ENCODE assay signal across 9 mouse cellular contexts in the genomic region with DNA sequence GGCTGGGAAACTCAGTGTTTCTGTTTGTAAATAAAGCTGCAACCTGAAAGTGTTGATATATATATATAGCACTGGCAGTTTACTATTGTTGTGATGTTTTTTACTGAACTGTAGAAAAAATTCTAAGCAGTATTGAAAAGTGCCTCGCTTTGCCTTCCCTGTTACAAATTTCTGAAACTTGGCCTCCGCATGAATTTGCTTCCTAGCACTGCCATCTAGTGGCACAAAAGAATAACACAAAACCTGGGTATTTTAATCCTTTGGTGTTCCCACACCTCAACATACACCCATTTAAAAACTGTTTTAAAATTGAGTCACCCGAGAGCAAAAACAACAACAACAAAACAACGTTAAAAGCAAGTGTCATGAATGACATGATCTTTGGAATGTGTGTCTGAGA. TPM values are rescaled to one million over a fixed set of nuclear protein-coding genes. Genes with fewer than 3 reads are reported as not detected.
DNase-seq lines count a peak whose midpoint lies in the region; ATAC-seq and TF ChIP-seq lines count a peak whose summit lies in the region.
"Had no signal": no experiment of that assay in that cellular context is flagged by ENCODE, and none has a peak within 500 bp of the region (broad histone marks: within the 10 kb centered on the region; RNA-seq: fewer than 3 reads in every experiment).

No protein-coding gene starts in this region.

- no peak overlapping the region for H3K4me3 ChIP-seq in midbrain, embryonic 11.5 days (ENCODE audit: low read depth, low read length)
- no peak overlapping the region for H3K4me3 ChIP-seq in midbrain, embryonic 15.5 days
- H3K4me3 ChIP-seq in hindbrain, postnatal 0 days (ENCODE audit: low read length): no peak overlapping the region
- H3K4me3 ChIP-seq in midbrain, embryonic 10.5 days: no peak overlapping the region
- H3K4me3 ChIP-seq: myocyte had no signal

- no peak overlapping the region for H3K27ac ChIP-seq in midbrain, embryonic 11.5 days (ENCODE audit: low read depth, low read length)
- no peak overlapping the region for H3K27ac ChIP-seq in midbrain, embryonic 15.5 days
- no peak overlapping the region for H3K27ac ChIP-seq in hindbrain, postnatal 0 days
- H3K27ac ChIP-seq in midbrain, embryonic 10.5 days (replicated peaks): no peak overlapping the region

- H3K9ac ChIP-seq in midbrain, embryonic 11.5 days (ENCODE audit: low read length): no peak overlapping the region
- no peak overlapping the region for H3K9ac ChIP-seq in midbrain, embryonic 15.5 days
- no peak overlapping the region for H3K9ac ChIP-seq in hindbrain, postnatal 0 days (replicated peaks; ENCODE audit: low read length)

- H3K9me3 ChIP-seq in midbrain, embryonic 11.5 days (ENCODE audit: control insufficient read depth, low read length): no peaks in the 10 kb centered on the region
- no peaks in the 10 kb centered on the region for H3K9me3 ChIP-seq in midbrain, embryonic 15.5 days
- no peaks in the 10 kb centered on the region for H3K9me3 ChIP-seq in hindbrain, postnatal 0 days (ENCODE audit: low read length)
- H3K9me3 ChIP-seq in midbrain, embryonic 10.5 days (replicated peaks): no peaks in the 10 kb centered on the region

- no peaks in the 10 kb centered on the region for H3K36me3 ChIP-seq in midbrain, embryonic 11.5 days (ENCODE audit: control insufficient read depth, insufficient read depth, low read length)
- H3K36me3 ChIP-seq in midbrain, embryonic 15.5 days (replicated peaks): no peaks in the 10 kb centered on the region
- H3K36me3 ChIP-seq in hindbrain, postnatal 0 days (ENCODE audit: insufficient read depth, low read length): no peaks in the 10 kb centered on the region
- no peaks in the 10 kb centered on the region for H3K36me3 ChIP-seq in midbrain, embryonic 10.5 days

- no peak for ATAC-seq in midbrain, embryonic 11.5 days (ENCODE audit: low FRiP score)
- no peak for ATAC-seq in midbrain, embryonic 15.5 days (replicated peaks)
- ATAC-seq in hindbrain, postnatal 0 days: no peak

- peak; percentile 51 for DNase-seq in gastrocnemius, adult 18-20 months (ENCODE audit: low spot score)
- DNase-seq in gastrocnemius, postnatal 10 days: no peak
- peak; percentile 90 for DNase-seq in midbrain, embryonic 11.5 days (ENCODE audit: low spot score, missing footprints)
- DNase-seq in brain, adult 2 months (ENCODE audit: low read depth, low spot score): peak; percentile 76
- DNase-seq in hindbrain, postnatal 0 days (ENCODE audit: low spot score): peak; percentile 86
- DNase-seq in thymus, postnatal 25 days: peak; percentile 35
- DNase-seq in midbrain, embryonic 10.5 days (ENCODE audit: low spot score): no peak

- WGBS in midbrain, embryonic 11.5 days: 7% methylated on average over 4 of the region's 4 CpGs
- 3% methylated on average over 4 of the region's 4 CpGs for WGBS in midbrain, embryonic 15.5 days
- 4% methylated on average over 4 of the region's 4 CpGs for WGBS in hindbrain, postnatal 0 days
- 7% methylated on average over 4 of the region's 4 CpGs for WGBS in midbrain, embryonic 10.5 days

- peak; percentile 79 for TF ChIP-seq CTCF in hindbrain, postnatal 0 days (IDR thresholded peaks at IDR 0.05; ENCODE audit: low read depth)

- no peaks in the 10 kb centered on the region for H3K4me1 ChIP-seq in midbrain, embryonic 11.5 days (ENCODE audit: control insufficient read depth, insufficient read depth, low read length)
- no peaks in the 10 kb centered on the region; the same call in 1 of the 2 replicates for H3K4me1 ChIP-seq in midbrain, embryonic 15.5 days
- no peaks in the 10 kb centered on the region for H3K4me1 ChIP-seq in hindbrain, postnatal 0 days (ENCODE audit: insufficient read depth, low read length)
- H3K4me1 ChIP-seq in midbrain, embryonic 10.5 days: peaks cover 10% of the 10 kb centered on the region

- no peaks in the 10 kb centered on the region for H3K27me3 ChIP-seq in midbrain, embryonic 11.5 days (ENCODE audit: control insufficient read depth, insufficient read depth, low read length)
- no peaks in the 10 kb centered on the region for H3K27me3 ChIP-seq in midbrain, embryonic 15.5 days (replicated peaks)
- no peaks in the 10 kb centered on the region for H3K27me3 ChIP-seq in hindbrain, postnatal 0 days (ENCODE audit: insufficient read depth, low read length)
- H3K27me3 ChIP-seq in midbrain, embryonic 10.5 days (ENCODE audit: low read depth, poor library complexity, severe bottlenecking): peaks cover 9% of the 10 kb centered on the region

- no peak overlapping the region for H3K4me2 ChIP-seq in midbrain, embryonic 11.5 days
- no peak overlapping the region for H3K4me2 ChIP-seq in midbrain, embryonic 15.5 days
- H3K4me2 ChIP-seq in hindbrain, postnatal 0 days (ENCODE audit: low read depth, low read length): no peak overlapping the region

RNA-seq across cellular contexts. Expression of gene 1700010I14Rik, which starts 51.5 kb away (rescaled TPM):
- under 1 TPM; 0.24 to 0.30 TPM for total RNA-seq in gastrocnemius, adult 18-20 months (2021)
- under 1 TPM; 0.42 to 0.79 TPM for total RNA-seq in gastrocnemius, postnatal 10 days (2021)
- polyA plus RNA-seq in midbrain, embryonic 11.5 days (2014; fragmentation: Nextera tagmentation; extraction: Ambion mirVana): 2.7 and 3.2 TPM in 2 replicates
- polyA plus RNA-seq in midbrain, embryonic 15.5 days (2015; fragmentation: Nextera tagmentation; extraction: Ambion mirVana): 2.7 and 3.1 TPM in 2 replicates
- 0.84 and 2.3 TPM in 2 replicates for total RNA-seq in hindbrain, postnatal 0 days (2014; rRNA removed)
- 2.8 TPM in 2 replicates for polyA plus RNA-seq in hindbrain, postnatal 0 days (2015; fragmentation: Nextera tagmentation; extraction: Ambion mirVana)
- 3.5 and 3.9 TPM in 2 replicates for polyA plus RNA-seq in midbrain, embryonic 10.5 days (2016; fragmentation: Nextera tagmentation; extraction: Ambion mirVana)
- polyA plus RNA-seq: myocyte had no signal

Comparison
In these comparisons a context has a peak if more than half of its experiments do, and no peak if none do; other contexts are left out.
1. DNase-seq: peak in gastrocnemius, adult 18-20 months (single experiment), midbrain, embryonic 11.5 days (single experiment), brain, adult 2 months (single experiment), hindbrain, postnatal 0 days (single experiment) and thymus, postnatal 25 days (single experiment); none in gastrocnemius, postnatal 10 days (single experiment) and midbrain, embryonic 10.5 days (single experiment).